Mouse (Mus musculus): ENCODE results near the gene Pwwp2a.

- TF ChIP-seq FLI1 (IDR thresholded peaks at IDR 0.05; ENCODE audit: low read length) (no peak), GATA1 (IDR thresholded peaks at IDR 0.05; ENCODE audit: borderline replicate concordance, low read length) (no peak)
These were observed 36.5 kb upstream of the Pwwp2a start for GRCm38 (mm10) chr11:43645286-43645685.

All from megakaryocyte, embryonic 14.5 days (primary cell).